Mouse (Mus musculus): ENCODE measurements around the gene Tle3. TPM values are rescaled to one million over a fixed set of nuclear protein-coding genes. Genes with fewer than 3 reads are reported as not detected.
A peak's percentile ranks its signal among the peaks of the same experiment; 100 is the strongest.

Gene Tle3
- total RNA-seq, 2 experiments from 2014 or later = 54.3 to 58.3 TPM

DNA sequence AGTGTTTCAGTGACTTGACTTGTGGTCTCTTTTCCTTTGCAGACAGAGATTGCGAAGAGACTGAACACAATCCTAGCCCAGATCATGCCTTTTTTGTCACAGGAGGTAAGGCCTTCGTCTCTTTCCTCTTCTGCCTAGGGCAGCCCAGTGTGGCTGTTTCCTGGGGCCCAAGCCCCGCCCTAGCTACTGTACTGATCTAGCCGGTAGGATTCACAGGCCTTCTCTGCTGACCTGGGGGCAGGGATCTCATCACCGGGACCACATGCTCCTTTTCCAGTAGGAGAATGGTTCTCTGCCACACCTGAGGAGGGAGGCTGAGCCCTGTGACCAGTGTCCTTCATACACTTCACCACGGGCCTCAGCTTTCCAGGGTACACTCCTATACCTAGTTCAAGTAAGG lies 21.0 kb downstream of the Tle3 start:
- DNase-seq (ENCODE audit: low spot score in 2 of 2) = no peak

DNA sequence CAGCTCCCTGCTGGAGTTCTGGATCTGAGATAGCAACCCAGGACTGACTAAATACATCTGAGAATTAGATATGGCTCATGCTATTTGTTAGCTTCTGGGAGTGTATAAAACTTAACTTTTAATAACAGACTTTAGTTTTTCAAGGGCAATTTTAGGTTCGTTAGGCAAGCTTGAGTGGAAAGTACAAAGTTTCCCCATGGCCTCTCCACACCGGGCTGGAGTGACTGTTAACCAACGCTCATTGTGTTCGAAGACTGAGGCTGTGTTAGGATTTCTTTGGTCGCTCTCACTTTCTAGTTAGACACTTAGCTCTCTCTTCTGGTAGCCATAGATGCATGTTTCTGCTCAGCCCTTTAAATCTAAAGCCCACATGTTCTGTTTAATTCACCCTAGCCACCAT lies 21.7 kb downstream of the Tle3 start:
- DNase-seq (ENCODE audit: low spot score in 2 of 2) = no peak

DNA sequence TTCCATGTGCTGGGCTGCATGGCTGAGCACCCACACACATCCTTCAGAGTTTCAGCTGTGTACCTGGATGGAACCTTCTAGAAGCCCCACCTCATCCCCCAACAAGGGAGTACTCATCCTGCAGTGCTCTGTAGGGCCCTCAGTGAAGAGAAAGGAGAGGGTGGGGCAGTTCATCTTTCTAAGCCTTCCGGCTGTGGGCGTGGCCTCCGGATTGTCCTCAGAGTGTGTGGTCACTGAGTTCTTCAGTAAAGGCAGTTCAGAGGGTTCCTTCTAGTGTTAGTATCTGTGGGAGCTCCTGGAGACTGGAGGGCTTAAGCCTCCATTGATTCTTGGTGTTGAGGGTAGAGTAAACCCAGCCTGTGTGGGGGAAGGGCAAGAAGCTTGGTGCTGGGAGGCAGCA lies 22.9 kb downstream of the Tle3 start:
- DNase-seq (ENCODE audit: low spot score in 2 of 2) = no peak

- no peak for DNase-seq (ENCODE audit: low spot score in 2 of 2)
Measured at GRCm38 (mm10) chr9:61396474-61396873, 24.3 kb downstream of the Tle3 start.

DNA sequence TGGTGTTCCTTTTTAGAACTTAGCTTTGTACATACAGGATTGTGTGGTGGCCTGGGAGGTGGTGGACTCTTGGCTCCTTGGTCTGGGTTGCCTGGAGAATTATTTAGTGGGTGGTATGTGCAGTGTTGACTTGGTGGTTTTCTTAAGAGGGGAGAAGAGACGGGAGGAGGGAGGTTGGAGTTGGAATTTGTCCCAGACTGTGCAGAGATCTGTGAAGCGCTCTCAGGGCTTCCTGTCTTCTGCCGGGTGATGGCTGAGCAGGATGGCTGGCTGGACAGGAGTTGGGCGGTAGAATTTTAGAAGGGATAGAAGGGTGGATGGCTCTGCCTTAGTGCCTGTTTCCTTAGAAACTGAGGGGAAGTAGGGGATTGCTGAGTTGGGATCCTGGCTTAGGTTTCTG lies 25.0 kb downstream of the Tle3 start:
- no peak for DNase-seq (ENCODE audit: low spot score in 2 of 2)

- no peak for DNase-seq (ENCODE audit: low spot score in 2 of 2)
Measured at GRCm38 (mm10) chr9:61398160-61398559, 26.0 kb downstream of the Tle3 start.

- DNase-seq (ENCODE audit: low spot score in 2 of 2) = no peak
Measured at GRCm38 (mm10) chr9:61400132-61400531, 28.0 kb downstream of the Tle3 start.

GRCm38 (mm10) chr9:61401664-61402063 lies 29.5 kb downstream of the Tle3 start:
- no peak for DNase-seq (ENCODE audit: low spot score in 2 of 2)

DNA sequence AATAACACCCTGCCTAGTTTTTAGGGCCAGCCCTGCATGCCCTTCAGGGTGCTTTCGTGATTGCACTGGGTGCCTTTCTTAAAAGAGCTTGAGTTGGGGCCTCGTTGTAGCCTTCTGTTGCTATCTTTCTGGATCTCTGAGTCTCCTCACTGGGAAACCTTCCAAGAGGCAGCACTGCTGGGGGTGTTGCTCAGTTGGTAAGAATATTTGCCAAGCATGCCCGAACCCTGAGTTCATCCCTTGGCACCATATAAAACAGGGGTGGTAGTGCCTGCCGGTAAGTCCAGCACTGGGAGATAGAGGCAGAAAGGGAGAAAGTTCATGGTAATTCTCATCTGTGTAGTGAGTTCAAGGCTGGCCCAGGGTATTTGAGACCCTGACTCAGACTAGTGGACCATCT lies 30.1 kb downstream of the Tle3 start:
- DNase-seq (ENCODE audit: low spot score in 2 of 2) = no peak

GRCm38 (mm10) chr9:61402716-61403115 lies 30.6 kb downstream of the Tle3 start:
- DNase-seq (ENCODE audit: low spot score in 2 of 2) = no peak

- DNase-seq (ENCODE audit: low spot score in 2 of 2) = no peak
Measured at GRCm38 (mm10) chr9:61403866-61404614, 31.9 kb downstream of the Tle3 start.

- DNase-seq (ENCODE audit: low spot score in 2 of 2) = no peak
Measured at GRCm38 (mm10) chr9:61404615-61404980, 32.4 kb downstream of the Tle3 start.

GRCm38 (mm10) chr9:61404998-61405621 lies 32.9 kb downstream of the Tle3 start:
- peak; percentile 64 to 74 for DNase-seq (ENCODE audit: low spot score in 2 of 2)

- no peak for DNase-seq (ENCODE audit: low spot score in 2 of 2)
Measured at GRCm38 (mm10) chr9:61406343-61406742, 34.2 kb downstream of the Tle3 start.

- no peak for DNase-seq (ENCODE audit: low spot score in 2 of 2)
Measured at GRCm38 (mm10) chr9:61409046-61409445, 36.9 kb downstream of the Tle3 start.

GRCm38 (mm10) chr9:61413665-61414456 lies 41.7 kb downstream of the Tle3 start:
- DNase-seq (ENCODE audit: low spot score in 2 of 2) = no peak

- DNase-seq (ENCODE audit: low spot score in 2 of 2) = no peak
Measured at GRCm38 (mm10) chr9:61416571-61416970, 44.4 kb downstream of the Tle3 start.

DNA sequence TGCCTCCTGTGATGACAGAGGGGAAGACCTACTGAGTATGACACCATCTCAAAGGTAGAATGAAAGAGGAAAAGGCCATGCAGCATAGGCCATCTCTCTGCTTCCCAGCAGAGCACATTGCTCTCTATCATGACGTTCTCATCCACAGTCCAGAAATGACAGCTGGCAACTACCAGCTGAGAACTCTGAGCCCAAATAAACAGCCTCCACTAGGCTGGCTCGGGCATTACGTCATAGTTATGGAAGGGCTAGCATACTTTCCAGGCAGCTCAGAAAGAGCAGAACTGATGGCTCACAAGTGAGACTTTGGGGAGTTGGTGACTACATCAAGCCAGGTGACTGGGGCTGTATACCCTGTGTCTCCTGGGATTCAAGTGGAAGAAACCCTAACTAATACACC lies 49.5 kb downstream of the Tle3 start:
- DNase-seq (ENCODE audit: low spot score in 2 of 2) = no peak

- no peak for DNase-seq (ENCODE audit: low spot score in 2 of 2)
Measured at GRCm38 (mm10) chr9:61424245-61424644, 52.1 kb downstream of the Tle3 start.

GRCm38 (mm10) chr9:61426493-61426892 lies 54.3 kb downstream of the Tle3 start:
- DNase-seq (ENCODE audit: low spot score in 2 of 2) = no peak

GRCm38 (mm10) chr9:61427051-61427450 lies 54.9 kb downstream of the Tle3 start:
- DNase-seq (ENCODE audit: low spot score in 2 of 2) = no peak

DNA sequence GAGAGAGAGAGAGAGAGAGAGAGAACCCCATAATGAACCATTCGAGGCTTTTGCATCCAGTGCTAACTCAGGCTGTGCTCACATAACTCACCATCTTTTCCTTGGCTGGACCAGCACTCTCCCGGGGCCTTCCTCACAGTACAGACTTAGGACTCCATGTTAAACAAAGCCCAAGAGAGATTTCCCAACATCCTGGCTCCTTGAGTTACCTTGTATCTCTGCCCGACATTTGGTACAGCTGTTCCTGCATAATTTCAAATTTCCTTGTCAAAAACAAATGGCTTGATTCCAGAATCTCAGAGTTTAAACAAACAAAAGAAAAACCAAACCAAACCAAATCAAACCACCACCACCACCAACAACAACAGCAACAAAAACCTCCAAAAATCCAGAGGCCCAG lies 55.7 kb downstream of the Tle3 start:
- no peak for DNase-seq (ENCODE audit: low spot score in 2 of 2)
